Mouse (Mus musculus) left cerebral cortex, postnatal 14 days (tissue): Measurements from ENCODE around the gene Gm28042. TPM values are rescaled to one million over a fixed set of nuclear protein-coding genes. Genes with fewer than 3 reads are reported as not detected.

Experiments used
- DNase-seq, 2 experiments: peaks; one replicate each; pipeline ENCODE4 v3.0.0; 2021 to 2022; ENCODE audit warnings: low spot score in 2 of 2, mixed read lengths in 1 of 2
- intact Hi-C: fragments of 180-260 bp; cut with DNase I; formaldehyde crosslinking; loops from one replicate; pipeline ENCODE4 v1.15.1; 2025
- long read RNA-seq, 2 experiments: library from polyadenylated mRNA; stranded (forward); transcript quantifications; one replicate each; pipeline ENCODE4 v2.0.0; 2021
- total RNA-seq, 2 experiments: library from RNA; stranded (reverse); gene quantifications; 2 replicates each; pipeline ENCODE4 v1.2.3; 2021

Gene Gm28042
- total RNA-seq, result 1 to 10 TPM; 1.0 to 1.2 TPM
- long read RNA-seq, experiment 1, partial matches to known transcripts, result 0 of 1 reads
- long read RNA-seq, experiment 1, other reads (novel, unspliced or antisense), result 1 of 1 reads
- long read RNA-seq, experiment 2, partial matches to known transcripts, result 0 of 3 reads
- long read RNA-seq, experiment 2, other reads (novel, unspliced or antisense), result 3 of 3 reads

DNA sequence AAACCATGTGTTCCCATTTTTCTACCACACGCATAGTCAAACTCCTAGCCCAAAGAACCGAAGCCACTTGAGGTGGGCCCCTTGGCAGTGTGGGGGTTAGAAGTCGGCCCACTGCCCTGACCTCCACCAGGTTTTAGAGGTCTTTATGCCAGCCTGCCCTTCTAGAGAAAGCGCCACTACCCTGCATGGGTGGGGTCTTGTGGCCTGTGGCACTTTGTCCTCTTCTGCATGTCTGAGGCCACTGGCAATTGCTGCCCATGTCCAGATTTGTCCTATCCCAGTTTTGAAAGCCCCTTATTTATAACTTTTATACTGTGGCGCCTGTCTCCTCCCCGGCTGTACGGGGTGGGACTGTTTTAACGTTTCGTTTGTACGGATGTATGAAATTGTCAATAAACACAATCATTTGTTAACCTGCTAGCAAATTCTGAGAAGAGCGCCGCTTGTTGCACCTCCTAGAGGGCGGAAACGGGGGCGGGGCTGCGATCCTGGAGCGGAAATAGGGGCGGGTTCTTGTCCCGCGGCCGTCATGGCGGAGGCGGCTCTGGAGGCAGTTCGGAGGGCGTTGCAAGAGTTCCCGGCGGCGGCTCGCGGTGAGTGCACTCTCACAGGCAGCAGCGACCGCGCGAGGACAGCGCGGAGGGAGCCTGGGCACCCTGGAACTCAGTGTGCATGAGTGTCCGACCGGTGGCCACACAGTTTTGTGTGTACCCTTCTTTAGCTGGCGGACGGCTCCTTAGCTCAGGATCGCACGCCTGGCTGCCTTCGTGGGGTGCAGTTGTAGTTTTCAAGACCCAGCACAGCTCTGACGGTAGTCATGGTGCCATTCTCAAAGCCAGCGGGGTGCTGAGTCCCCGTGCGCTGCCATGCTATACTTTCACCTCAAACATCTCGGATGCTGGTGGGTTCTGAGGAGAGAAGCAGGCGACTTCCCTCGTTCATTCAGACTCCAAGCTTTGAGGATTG is at the start of gene Gm28042, which contains the start of gene Jmjd7:
Gm28042 (plus strand) TSS at position 510 of the 966 bp plus-strand sequence.
Jmjd7 (plus strand) TSS at position 500 of the 966 bp plus-strand sequence.
- intact Hi-C loops, result loop anchor here (5.0 kb wide), 1 partner anchor 55 kb away; the partner anchor contains the start of gene Mapkbp1
- peak; percentile 81 to 85 for DNase-seq

DNA sequence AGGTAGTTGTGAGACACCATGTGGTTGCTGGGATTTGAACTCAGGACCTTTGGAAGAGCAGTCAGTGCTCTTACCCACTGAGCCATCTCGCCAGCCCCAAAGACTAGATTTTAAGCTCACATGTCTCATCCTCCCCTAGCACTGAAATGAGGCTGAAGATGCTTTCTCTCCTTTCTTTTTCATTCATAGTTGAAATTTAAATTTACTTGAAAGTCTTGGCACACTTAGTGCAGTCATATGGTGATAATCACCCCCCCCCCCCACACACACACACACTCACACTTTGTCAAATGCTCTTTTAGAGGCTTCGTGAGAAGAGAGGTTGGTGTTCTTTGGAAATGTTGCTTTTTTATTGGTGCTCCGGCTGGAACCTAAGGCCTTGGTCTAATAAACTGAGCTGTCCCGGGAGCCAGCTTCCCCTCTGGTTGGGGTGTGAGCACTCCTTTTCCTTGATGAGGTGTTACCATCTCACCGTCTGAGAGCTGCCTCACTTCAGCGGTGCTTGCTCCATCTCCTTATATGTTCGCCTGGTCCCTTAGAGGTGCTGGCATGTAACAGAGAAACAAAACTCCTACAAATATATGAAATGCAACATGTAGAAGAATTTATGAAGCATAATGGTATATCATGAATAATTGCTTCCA is 46.8 kb upstream of the Gm28042 start:
- intact Hi-C loops, result no loop called here
- no peak for DNase-seq

DNA sequence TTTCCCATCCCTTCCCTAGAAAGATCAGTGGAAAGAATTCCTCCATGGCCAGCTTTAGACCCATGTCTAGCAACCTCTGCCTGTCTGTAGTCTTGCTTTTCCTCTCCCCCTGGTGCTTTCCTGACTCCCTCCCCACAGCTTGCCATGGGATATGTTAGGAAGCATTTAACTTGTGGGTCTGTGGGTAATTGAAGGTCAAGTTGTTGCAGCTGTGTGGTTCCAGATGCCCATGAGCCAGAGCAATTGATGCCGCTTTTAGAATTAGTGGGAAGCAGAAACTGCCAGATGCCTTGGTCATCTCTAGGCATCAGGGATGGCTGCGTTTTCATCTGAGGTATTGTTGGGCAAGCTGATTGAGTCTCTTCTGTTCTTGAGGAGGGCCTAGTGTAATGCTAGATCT is 45.7 kb upstream of the Gm28042 start:
- intact Hi-C loops, result no loop called here
- no peak for DNase-seq

DNA sequence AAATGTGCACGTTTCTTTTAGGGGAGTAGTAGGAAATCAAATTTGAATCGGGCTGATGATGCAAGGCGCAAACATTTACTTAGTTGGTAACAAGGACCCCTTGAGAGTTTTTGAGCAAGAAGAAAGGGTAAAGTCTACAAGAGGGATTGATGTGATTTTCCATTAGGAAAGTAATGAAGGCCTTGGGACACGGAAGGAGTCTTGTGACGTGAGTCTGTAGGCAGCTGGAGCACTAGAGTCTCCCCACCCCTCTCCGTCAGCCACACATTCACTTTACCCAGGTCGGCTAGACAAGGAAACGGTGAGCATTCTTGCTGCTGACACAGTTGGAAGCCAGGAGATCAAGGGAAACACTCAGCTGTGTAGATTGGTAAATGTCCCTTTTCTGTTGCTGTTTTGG is 41.4 kb upstream of the Gm28042 start:
- DNase-seq, result no peak
- intact Hi-C loops, result no loop called here

DNA sequence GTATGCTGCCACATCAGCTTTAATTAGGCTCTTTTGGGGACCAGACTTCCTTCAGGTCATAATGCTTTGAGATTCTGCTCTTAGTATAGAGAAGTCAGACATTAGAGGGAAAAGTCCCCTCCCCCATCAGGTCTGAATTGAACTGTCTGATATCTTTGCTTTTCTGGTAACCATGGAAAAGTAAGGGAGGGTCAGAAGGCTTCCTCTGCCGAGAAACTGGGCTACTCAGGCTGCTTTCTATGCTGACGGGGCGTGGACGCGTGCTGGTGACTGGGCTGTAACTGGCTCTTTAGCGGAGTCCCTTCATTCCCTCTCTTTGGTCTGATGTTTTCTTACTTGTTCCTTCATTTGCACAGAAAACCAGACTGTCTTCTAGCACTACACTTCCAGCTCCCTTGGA is 40.9 kb upstream of the Gm28042 start:
- no peak for DNase-seq
- intact Hi-C loops, result no loop called here

DNA sequence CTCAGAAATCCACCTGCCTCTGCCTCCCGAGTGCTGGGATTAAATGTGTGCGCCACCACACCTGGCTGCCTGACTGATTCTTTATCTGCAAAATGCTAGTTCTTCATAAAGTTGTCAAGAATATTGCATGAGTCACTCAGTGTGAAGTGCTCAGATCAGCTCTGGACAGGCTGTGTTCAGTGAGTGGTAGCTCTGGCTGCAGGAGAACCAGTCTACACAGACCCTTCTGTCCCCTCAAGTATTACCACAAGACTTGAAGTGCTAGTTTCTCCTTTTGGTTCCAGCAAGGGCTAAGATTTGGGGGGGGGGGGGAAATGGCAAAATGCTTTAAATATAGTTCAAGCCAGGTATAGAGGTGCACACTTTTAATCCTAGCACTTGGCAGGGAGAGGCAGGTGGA is 39.9 kb upstream of the Gm28042 start:
- DNase-seq, result no peak
- intact Hi-C loops, result no loop called here

DNA sequence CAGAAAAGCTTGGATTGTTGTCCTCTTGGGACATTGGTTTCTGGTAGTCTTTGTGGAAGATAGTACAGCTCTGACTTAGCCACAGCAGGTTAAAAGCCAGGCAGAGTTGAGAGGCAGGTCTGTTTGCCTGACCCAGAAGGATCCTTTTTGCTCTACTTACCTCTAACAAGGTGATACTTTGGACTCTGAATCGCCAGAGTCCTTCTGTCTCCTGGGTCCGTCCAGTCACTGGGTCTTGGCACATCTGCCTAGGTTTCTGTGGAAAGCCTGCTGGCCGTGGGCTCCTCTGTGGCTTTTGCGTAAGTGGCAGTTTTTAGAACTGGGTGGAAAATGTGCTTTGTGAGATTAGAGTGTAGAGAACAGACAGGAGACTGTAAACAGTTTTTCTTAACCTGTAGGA is 38.3 kb upstream of the Gm28042 start:
- intact Hi-C loops, result no loop called here
- no peak for DNase-seq

DNA sequence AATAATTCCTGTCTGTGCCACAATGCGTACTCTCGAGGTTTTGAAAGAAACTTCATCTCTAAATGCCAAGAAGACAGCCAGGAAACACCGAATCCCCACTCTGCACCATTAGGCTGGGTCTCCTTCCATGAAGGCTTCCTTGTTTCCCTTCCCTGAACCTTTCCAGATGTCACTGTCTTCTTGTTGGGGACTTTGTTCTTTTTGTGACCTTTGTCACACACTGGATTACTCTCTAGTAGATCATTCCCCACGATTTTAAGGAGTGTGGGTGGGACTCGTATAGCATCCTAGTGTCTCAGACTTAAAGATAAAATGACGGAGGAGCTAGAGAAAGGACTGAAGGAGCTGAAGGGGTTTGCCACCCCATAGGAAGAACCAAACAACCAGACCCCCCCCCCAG is 36.4 kb upstream of the Gm28042 start:
- DNase-seq, result no peak
- intact Hi-C loops, result no loop called here

DNA sequence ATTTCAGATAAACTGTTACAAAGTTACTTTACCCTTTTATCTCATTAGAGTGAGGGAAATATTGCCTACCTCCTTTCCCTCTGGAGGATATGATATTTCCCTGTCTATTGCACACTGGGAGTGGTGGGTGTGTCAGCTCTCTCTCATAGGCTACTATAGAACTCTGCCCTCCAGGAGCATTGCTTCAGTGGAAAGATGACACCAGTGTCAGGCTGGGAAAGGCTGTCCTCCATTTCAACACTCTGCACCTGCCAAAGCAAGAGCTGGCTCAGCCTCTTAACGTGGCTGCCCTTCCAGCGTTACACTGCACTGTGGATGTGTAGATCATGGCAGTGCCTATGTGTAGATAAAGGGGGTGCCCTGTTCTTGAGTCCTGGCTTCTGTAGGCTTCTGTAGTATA is 34.9 kb upstream of the Gm28042 start:
- no peak for DNase-seq
- intact Hi-C loops, result no loop called here

DNA sequence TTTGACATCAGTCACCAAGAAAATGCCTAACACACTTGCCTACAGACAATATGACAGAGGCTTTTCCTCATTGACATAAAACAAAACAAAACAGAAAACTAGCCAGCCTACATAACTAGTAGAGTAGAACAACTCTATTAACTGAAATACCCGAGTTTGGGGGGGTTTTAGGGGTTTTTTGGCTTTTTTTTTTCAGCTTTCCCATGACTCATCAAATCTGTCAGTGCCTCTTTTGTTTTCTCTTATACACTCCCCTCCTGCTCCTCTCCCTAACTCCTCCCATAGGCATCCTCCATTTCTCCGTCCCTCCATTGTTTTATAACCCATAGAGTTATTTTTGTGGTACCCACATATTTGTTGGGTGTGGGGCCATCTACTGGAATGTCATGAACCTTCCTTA is 33.8 kb upstream of the Gm28042 start:
- DNase-seq, result no peak
- intact Hi-C loops, result no loop called here

DNA sequence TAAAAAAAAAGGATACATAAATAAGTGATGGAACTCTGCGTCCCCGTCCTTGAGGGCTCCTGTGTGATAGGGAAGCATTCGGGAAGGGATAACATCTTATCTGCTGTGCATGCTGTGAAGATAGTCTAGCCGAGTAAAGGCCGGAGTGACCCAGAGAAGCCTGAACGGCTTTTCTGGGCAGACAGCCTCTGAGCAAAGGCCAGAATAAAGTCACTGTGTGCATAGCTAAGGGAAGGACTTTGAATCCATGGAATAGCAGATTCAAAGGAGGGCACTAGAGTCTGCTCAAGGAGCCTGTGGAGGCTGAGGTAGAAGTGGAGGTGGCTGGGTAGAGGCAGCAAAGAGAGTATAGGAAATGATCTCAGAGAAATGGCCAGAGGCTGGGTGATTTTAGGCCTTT is 32.5 kb upstream of the Gm28042 start:
- intact Hi-C loops, result no loop called here

DNA sequence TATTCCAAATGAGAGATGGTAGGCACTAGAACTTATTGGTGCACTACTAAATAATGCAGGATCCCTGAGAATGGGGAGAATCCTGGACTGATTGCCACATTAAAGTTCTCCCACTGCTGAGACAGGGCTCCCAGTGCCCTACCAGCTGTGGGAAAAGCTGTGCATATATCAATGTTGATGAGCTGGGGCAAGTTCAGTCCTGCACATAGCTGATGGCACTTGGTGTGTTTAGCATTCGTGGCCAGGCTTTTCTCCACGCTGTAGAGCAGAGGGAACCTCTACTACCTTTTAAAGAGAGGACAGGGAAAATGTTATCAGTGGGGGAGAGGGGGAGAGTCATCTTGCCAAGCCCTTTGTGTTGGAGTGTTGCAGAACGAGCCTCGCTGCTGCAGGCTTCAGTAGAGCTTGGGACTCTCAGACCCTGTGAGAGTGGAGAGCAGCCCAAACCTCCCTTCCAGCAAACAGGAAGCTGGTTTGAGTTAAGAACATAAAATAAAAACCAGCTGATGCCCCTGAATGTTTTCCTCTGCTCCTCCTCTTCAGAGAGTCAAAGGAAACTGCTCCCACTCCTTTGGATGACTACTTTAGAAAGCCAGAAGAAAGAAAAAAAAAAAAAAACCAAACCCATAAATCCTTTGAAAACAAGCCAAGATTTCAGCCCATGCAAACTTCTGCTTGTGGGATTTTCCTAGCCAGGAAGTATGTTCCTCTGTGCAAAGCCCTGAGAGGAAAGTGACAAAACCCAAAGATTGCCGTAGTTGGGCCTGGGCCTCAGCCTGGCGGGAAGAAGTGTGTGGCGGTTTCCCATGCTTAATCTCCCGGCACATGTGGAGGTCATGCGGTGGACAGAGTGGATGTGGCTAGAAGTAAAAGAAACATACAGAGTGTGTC is 31.7 kb upstream of the Gm28042 start:
- DNase-seq, result no peak
- intact Hi-C loops, result no loop called here

More for the DNA sequence above, 32.5 kb upstream of the Gm28042 start:
- no peak for DNase-seq

DNA sequence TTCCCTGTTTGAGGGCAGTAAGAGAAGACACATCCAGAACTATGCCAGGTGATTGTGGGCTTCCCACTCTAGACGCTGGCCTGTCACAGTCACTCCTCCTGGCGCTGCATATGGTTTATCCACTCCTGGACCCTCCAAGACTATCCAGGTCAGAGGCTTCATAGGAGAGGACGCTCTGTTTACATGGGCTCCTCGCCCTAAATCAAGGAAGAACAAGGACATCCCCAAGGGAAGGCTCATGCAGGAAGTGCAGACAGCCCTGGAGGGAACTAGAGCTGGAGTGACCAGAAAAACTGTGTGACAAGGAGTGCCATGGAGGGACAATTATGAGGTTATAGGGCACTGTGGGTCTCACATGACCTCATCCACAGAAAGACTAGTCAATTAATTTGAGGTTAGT is 29.9 kb upstream of the Gm28042 start:
- intact Hi-C loops, result no loop called here
- no peak for DNase-seq

DNA sequence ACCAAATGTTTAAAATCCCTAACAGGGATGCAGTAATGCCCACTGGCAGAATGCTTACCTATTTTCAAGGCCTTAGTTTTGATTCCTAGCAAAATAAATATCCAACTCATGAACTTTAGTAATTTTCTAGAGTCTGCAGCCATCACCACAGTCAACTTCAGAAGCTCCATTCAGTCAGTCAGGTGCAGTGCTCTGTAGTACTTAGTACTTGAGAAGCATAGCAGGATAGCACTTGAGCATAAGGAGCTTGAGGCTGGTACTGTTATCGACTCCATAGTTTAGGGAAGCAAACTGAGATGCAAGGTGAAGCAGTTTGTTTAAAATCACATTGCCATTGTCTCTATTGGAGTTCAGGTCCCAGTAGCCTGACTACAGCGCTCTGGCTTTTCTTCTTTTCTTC is 27.6 kb upstream of the Gm28042 start:
- DNase-seq, result no peak
- intact Hi-C loops, result no loop called here

DNA sequence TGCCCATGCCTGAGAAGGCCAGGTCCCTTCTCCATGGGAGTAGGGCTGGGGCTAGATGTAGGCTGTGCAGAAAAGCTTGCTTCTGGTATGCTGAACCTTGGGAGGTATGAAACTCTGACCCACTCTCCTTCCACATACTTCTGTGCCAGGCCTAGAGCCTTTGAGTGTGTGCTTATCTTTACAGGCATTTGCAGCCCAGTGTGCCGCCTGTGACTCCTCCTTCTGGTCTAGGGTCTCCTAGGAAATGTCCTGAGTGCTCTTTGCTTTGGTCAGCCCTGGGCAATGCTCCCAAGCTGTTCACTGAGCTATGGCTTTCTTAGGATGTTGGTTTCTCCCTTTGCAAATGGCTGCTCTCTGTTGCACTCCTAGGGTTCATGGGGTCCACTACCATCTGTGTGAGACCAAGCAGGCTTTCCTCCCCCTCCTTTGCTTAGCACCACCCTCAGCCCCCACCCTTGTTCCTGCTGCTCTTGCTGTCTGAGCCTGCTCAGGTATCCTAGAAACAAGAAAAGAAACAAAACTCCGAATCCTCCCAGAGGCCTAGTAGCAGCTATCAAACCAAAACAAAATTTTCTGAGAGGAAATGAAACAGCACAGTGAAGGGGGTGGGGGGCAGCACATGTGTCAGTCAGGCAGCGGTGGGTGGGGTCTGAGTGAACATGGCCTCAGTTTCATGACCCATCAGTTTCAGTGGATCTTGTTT is 26.3 kb upstream of the Gm28042 start:
- no peak for DNase-seq
- intact Hi-C loops, result no loop called here

DNA sequence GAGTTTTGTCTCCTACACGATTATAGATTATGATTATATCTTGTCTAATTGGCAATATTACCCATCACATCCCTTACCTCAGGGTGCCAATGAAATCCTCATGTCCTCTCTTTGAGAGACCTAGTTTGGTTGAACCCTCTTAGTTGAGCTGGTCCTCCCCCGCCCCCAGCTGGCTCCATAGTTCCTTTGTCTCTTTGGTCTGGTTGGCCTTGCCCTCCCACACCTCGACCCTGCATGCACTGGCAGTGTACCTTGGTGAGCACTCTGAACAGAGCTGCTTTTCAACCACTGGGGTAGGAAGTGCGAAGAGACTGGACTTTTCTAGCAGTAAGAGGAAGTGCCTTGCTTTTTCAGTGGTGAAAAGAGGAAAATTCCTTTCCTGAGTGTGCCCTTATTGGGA is 25.3 kb upstream of the Gm28042 start:
- DNase-seq, result no peak
- intact Hi-C loops, result no loop called here

DNA sequence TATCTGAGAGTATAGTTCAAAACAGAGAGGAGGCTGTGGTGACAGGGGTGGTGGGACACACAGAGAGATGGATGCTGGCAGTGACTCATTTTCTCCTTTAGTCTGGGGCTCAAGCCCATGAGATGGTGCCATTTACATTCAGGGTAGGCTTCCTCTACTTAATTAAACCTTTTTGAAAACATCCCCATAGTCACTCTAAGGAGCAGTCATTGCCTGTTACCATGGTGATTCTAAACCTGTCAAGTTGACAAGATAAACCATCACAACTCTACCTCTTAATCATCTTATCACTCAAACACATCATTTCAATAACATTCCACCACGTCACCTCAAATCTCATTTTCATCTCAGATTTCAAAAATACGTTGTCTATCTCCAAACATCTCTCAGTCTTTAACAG is 23.3 kb upstream of the Gm28042 start:
- DNase-seq, result no peak
- intact Hi-C loops, result no loop called here

DNA sequence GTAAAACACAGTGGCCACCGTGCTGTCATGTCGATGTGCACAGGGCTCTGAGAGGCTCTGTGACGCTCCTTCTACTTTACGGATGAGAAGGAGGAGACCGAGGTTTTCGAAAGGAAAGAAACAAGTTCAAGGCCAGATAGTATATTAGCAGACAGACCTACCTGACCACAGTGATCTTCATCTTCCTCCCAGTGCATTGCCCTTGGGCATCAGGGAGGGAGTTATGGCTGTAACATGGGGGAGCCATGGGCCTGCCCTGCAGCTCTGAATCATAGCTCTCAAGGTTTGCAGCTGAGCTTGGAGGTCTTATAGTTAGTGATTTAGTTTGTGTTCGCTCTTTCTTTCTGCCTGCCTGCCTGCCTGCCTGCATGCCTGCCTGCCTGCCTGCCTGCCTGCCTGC is 20.6 kb upstream of the Gm28042 start:
- DNase-seq, result no peak

DNA sequence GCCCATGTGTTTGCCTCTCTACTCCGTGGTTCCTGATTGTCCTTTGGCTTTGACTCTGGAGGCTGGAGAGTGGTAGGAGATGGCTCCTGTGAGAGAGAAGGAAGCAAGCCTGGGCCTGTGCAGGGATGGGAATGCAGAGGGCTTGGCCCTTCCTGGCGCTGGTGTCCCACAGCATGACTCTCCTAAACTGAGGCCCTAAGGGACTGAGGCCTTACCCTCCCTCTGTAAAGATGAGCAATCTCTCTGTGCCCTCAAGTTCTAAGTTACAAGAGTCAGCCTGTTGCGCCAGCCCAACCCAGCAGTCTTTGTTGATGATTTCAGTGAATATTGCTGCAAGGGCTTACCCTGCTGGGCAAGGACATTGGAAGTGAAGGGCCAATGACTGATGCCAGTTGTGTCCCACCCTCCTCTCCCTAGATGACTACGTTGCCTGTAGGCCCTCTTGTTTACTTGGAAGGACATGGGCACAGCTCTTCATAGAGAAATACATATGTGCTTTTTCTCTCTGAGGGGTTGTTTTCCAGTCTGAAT is 19.5 kb upstream of the Gm28042 start:
- intact Hi-C loops, result no loop called here

More for the DNA sequence above, 20.6 kb upstream of the Gm28042 start:
- intact Hi-C loops, result no loop called here

More for the DNA sequence above, 19.5 kb upstream of the Gm28042 start:
- no peak for DNase-seq
